Mouse (Mus musculus) lung, postnatal 0 days (tissue): ENCODE measurements around the gene Neurl3. TPM values are rescaled to one million over a fixed set of nuclear protein-coding genes. Genes with fewer than 3 reads are reported as not detected.
A peak's percentile ranks its signal among the peaks of the same experiment; 100 is the strongest.

Experiments
- ATAC-seq: fragments of 200-750 bp; cut with Nextera tagmentation; 2 replicates; pipeline ENCODE4 v1.8.0; 2017; ENCODE audit warnings: moderate library complexity
- DNase-seq: peaks from one replicate; pipeline ENCODE4 v3.0.0-alpha.2; 2016; ENCODE audit warnings: low spot score
- H3K27ac ChIP-seq: fragments of 300-500 bp; sonication (generic); 2 replicates; pipeline ENCODE4 v1.5.1; 2014; ENCODE audit warnings: antibody characterized with exemption, mild to moderate bottlenecking, low read length, mixed read lengths
- H3K27me3 ChIP-seq: fragments of 300-500 bp; sonication (generic); replicated peaks from 2 replicates; pipeline ENCODE4 v1.6.1; 2014; ENCODE audit warnings: low read length, mixed read lengths; ENCODE audit not compliant: insufficient read depth
- H3K36me3 ChIP-seq: fragments of 300-500 bp; sonication (generic); 2 replicates; pipeline ENCODE4 v1.6.1; 2014; ENCODE audit warnings: low read length, mixed read lengths; ENCODE audit not compliant: insufficient read depth
- H3K4me1 ChIP-seq: fragments of 300-500 bp; sonication (generic); 2 replicates; pipeline ENCODE4 v1.6.1; 2014; ENCODE audit warnings: antibody characterized with exemption, low read depth, low read length, mixed read lengths; ENCODE audit not compliant: insufficient read depth
- H3K4me2 ChIP-seq: fragments of 300-500 bp; sonication (generic); replicated peaks from 2 replicates; pipeline ENCODE4 v1.6.1; 2014; ENCODE audit warnings: low read depth, mild to moderate bottlenecking, low read length, moderate library complexity, mixed read lengths
- H3K4me3 ChIP-seq: fragments of 300-500 bp; sonication (generic); 2 replicates; pipeline ENCODE4 v1.5.1; 2014; ENCODE audit warnings: low read depth, low read length
- H3K9ac ChIP-seq: fragments of 300-500 bp; sonication (generic); replicated peaks from 2 replicates; pipeline ENCODE4 v1.6.1; 2014; ENCODE audit warnings: low read depth, mild to moderate bottlenecking
- H3K9me3 ChIP-seq: fragments of 300-500 bp; sonication (generic); 2 replicates; pipeline ENCODE4 v1.6.1; 2016; ENCODE audit warnings: low read length, mixed read lengths
- CTCF ChIP-seq: IDR thresholded peaks from 2 replicates; pipeline ENCODE4 v1.5.1; 2016; ENCODE audit warnings: antibody characterized with exemption, mild to moderate bottlenecking
- EP300 ChIP-seq: IDR thresholded peaks from 2 replicates; pipeline ENCODE4 v1.6.1; 2016; ENCODE audit warnings: antibody characterized with exemption, mild to moderate bottlenecking, control low read depth
- WGBS: fragments of 180-500 bp; shearing (Covaris S2); extraction: QIAGEN DNeasy Blood & Tissue Kit; methylation state at CpG from one replicate; pipeline ENCODE4 v1.1.7; 2014; 5-methylcytosine and 5-hydroxymethylcytosine counted together
- polyA plus RNA-seq: library from polyadenylated mRNA; unstranded; fragments of >200 nt; fragmentation: Nextera tagmentation; extraction: Ambion mirVana; gene quantifications from 2 replicates; pipeline ENCODE4 v1.2.1, GENCODE M21; 2015

Neurl3 gene
- polyA plus RNA-seq, 1 experiment from 2014 or later = 12.7 TPM

DNA sequence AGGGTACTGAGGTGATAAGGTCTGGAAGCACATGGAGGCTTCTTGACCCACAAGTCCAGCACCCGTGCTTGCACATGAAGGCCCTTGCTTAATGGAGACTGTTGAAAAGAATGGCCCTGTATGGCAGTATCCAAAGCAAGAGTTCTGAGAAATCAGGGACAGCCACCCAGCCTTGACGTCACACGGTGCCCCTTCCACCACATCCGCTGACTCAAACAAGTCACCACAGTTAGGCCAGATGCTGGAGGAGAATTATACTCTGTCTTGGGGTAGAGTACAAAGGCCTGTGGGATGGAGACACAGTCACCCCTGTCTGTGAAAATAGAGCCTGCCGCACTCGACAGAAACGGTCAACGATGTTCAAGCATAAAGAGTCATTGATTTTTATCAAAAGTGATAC lies 19.0 kb upstream of the Neurl3 start:
- DNase-seq (no peak), ATAC-seq (no peak)
- TF ChIP-seq CTCF (no peak), EP300 (no peak)
- no peaks in the 10 kb centered on the region for H3K36me3 ChIP-seq
- no peak overlapping the region for H3K27ac ChIP-seq
- no peak overlapping the region for H3K9ac ChIP-seq
- no peaks in the 10 kb centered on the region for H3K4me1 ChIP-seq
- WGBS = 88% methylated on average over 8 of the region's 8 CpGs
- no peak overlapping the region for H3K4me3 ChIP-seq
- H3K27me3 ChIP-seq = no peaks in the 10 kb centered on the region
- H3K4me2 ChIP-seq = no peak overlapping the region
- H3K9me3 ChIP-seq = no peaks in the 10 kb centered on the region

DNA sequence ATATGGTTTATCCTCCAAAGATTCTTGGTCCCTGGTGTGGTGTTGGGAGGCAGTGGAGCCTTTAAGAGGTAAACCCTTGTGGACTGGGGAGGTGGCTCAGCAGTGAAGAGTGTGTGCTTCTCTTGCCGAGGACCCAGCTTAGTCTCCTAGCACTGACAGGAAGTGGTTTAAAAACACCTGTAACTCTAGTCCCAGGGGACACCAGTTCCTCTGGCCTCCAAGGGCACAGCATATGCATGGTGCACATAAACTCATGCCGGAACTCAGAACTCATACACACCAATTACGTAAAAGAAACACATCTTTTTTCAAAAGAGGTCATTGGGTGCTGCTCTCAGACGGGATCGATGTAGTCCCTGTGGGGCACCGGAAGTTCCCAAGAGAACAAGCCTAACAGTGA lies 7.4 kb upstream of the Neurl3 start:
- 75% methylated on average over 6 of the region's 6 CpGs for WGBS
- no peak for ATAC-seq
- no peak for DNase-seq
- H3K4me1 ChIP-seq = no peaks in the 10 kb centered on the region
- no peaks in the 10 kb centered on the region for H3K9me3 ChIP-seq
- H3K9ac ChIP-seq = no peak overlapping the region
- no peaks in the 10 kb centered on the region for H3K36me3 ChIP-seq
- no peak overlapping the region for H3K27ac ChIP-seq
- H3K4me3 ChIP-seq = no peak overlapping the region
- H3K4me2 ChIP-seq = no peak overlapping the region
- TF ChIP-seq CTCF (no peak), EP300 (no peak)
- no peaks in the 10 kb centered on the region for H3K27me3 ChIP-seq

DNA sequence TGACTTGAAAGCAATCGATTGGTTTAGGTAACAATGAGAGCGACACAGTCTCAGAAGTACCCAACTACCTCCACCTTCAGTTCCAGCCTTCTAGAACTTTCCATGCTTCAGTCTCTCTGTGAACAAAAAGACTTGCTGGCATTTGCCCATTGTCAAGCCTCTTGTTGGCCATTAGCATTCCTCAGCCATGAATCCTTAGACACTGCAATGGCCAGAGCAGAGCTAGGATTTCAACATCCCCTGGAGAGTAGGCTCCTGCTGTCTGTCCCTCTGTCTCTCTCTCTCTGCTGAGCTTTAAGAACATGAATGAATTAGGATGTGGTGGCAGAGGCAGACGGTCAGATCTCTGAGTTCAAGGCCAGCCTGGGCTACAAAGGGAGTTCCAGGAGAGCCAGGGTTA lies 6.5 kb upstream of the Neurl3 start:
- no peak overlapping the region for H3K27ac ChIP-seq
- H3K9ac ChIP-seq = no peak overlapping the region
- ATAC-seq = no peak
- H3K27me3 ChIP-seq = no peaks in the 10 kb centered on the region
- H3K4me3 ChIP-seq = no peak overlapping the region
- no peaks in the 10 kb centered on the region for H3K36me3 ChIP-seq
- no peaks in the 10 kb centered on the region for H3K9me3 ChIP-seq
- H3K4me2 ChIP-seq = no peak overlapping the region
- no peak for DNase-seq
- no peaks in the 10 kb centered on the region for H3K4me1 ChIP-seq
- 81% methylated on average over 3 of the region's 3 CpGs for WGBS
- TF ChIP-seq CTCF (no peak), EP300 (no peak)

DNA sequence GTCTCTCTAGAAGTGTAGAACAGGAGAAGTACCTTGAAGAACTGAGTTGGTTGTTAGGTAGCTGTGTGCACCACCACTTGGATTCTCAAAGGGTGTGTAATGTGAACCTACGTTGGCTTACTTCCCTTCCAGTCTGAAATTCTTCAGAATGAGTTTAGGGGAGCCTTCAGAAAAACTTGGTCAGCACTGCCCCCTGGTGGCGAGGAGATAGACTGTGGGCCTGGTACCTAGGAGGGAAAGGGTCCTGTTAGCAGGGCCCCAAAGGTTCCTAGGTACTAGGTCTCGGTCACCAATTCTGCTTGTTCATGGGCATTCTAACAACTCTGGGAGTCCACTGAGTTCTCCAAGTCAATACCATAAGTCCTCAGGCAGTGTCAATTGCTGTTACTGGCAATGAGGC lies 4.7 kb upstream of the Neurl3 start:
- Histone ChIP-seq H3K4me1 (no peaks in the 10 kb centered on the region), H3K4me2 (no peak overlapping the region), H3K9me3 (no peaks in the 10 kb centered on the region), H3K36me3 (no peaks in the 10 kb centered on the region), H3K9ac (no peak overlapping the region), H3K27me3 (no peaks in the 10 kb centered on the region), H3K4me3 (no peak overlapping the region), H3K27ac (no peak overlapping the region)
- DNase-seq (peak; percentile 87), ATAC-seq (peak; percentile 54; the same call in 1 of the 2 replicates)
- TF ChIP-seq EP300 (no peak), CTCF (peak; percentile 89)
- WGBS = 11% methylated on average over 3 of the region's 3 CpGs

DNA sequence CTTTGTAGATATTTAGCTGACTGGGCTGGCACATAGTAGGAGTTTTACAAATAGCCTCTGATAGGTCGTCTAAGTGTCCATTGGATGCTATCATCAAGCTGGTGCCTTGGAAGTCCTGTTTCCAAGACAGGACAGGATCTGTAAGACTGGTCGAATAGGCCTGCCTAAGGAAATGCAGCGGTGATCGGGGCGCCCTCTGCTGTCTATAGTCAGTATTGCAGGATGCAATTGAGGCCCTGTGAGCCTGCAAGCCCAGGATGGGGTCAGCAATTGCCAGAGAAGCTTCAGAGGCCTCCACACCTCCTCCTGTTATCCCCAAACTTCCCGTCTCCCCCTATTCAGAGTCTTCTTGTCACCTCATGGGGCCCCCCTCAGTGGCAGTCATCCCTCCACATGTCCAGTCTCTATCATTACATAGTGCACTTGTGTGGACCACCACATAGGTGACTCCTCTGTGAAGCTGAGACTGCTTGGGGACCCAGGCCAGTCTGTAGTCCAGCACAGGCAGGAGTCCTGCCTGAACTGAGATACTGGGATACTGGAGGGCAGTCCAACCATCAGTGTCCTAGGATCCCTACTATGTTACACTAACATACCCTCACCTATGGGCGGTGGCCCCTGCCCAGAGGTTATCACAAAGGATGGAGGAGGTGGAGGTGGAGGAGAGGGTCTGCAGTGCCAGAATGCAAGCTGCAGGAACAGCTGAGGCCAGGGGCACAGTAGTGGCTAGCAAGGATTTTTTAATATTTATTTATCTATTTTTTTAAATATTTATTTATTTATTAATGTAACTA lies 3.0 kb upstream of the Neurl3 start:
- H3K4me1 ChIP-seq = 0 out of 2 replicates have a peak, but pooled peaks cover 4% of the 10 kb centered on the region
- peak; percentile 65 for DNase-seq
- H3K4me3 ChIP-seq = no peak overlapping the region
- H3K27ac ChIP-seq = no peak overlapping the region
- H3K4me2 ChIP-seq = no peak overlapping the region
- H3K36me3 ChIP-seq = no peaks in the 10 kb centered on the region
- H3K9me3 ChIP-seq = no peaks in the 10 kb centered on the region
- TF ChIP-seq EP300 (no peak), CTCF (peak; percentile 96)
- 20% methylated on average over 7 of the region's 7 CpGs for WGBS
- peak; percentile 13; the same call in 1 of the 2 replicates for ATAC-seq
- no peaks in the 10 kb centered on the region for H3K27me3 ChIP-seq
- no peak overlapping the region for H3K9ac ChIP-seq

DNA sequence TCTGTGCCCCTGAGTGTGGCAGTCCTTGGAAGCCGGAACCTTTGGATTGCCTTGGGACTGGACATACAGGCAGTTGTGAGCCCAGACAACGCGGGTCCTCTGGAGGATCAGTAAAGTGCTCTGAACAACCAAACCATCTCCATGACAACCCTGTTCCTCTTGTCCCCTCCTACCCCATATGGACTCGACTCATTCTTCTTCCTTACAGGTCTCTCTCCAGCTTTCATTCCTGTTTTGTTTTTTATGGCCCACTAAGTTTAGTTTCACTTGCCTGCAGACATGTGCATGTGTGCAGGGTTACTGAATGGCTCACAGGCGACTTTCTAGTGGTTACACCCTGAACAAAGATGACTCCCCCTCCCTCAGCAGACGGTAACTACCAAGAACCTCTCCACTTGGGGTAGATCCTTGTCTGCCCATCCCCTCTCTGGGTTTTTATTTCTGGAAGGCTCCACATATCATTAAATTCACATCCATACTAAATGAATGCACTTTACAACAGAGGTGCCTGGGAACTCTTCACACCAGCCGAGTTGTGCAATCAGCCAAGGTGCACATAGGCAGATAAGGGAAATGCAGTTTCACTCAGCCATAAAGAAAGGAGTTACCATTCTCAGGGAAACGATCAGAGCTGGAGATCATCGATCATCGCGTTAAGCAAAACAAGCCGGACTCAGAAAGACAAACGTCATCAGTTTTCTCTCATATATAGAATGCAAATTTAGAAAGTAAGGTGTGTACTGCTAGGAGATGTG lies 1.3 kb upstream of the Neurl3 start:
- Histone ChIP-seq H3K27ac (no peak overlapping the region), H3K4me1 (peaks cover 4% of the 10 kb centered on the region; the same call in 1 of the 2 replicates), H3K36me3 (no peaks in the 10 kb centered on the region), H3K9ac (no peak overlapping the region), H3K9me3 (no peaks in the 10 kb centered on the region), H3K27me3 (no peaks in the 10 kb centered on the region), H3K4me3 (no peak overlapping the region), H3K4me2 (no peak overlapping the region)
- TF ChIP-seq EP300 = no peak
- TF ChIP-seq CTCF = no peak
- 68% methylated on average over 13 of the region's 13 CpGs for WGBS
- ATAC-seq (no peak), DNase-seq (no peak)
